Mouse (Mus musculus) thymus, adult 2 months (tissue): Measurements from ENCODE around the gene Tnrc6c.

Experiments used
- CTCF ChIP-seq: fragments of 200-500 bp; IDR thresholded peaks from 2 replicates; pipeline ENCODE4 v1.5.1; 2012; ENCODE audit warnings: mild to moderate bottlenecking, control low read depth, low read length, moderate library complexity, borderline replicate concordance; ENCODE audit not compliant: control insufficient read depth, poor library complexity, insufficient read depth; ENCODE audit errors: extremely low read depth
- POLR2A ChIP-seq: fragments of 200-500 bp; IDR thresholded peaks from 2 replicates; pipeline ENCODE4 v1.6.1; 2012; ENCODE audit warnings: mild to moderate bottlenecking, low read length, control low read depth, moderate library complexity; ENCODE audit not compliant: control insufficient read depth, poor library complexity, insufficient read depth; ENCODE audit errors: extremely low read depth

GRCm38 (mm10) chr11:117776085-117776792, 122.2 kb downstream of the Tnrc6c start:
- TF ChIP-seq CTCF = no peak
- TF ChIP-seq POLR2A = no peak
